Mouse (Mus musculus): ENCODE data around the gene Glud1. TPM values are rescaled to one million over a fixed set of nuclear protein-coding genes. Genes with fewer than 3 reads are reported as not detected.
"Not testable (repeated sequence)": the region's sequence is repeated elsewhere in the genome, so short reads cannot be mapped to it uniquely, and the experiment has no call there.

The Glud1 gene
- total RNA-seq, 2 experiments from 2014 or later, result 320 to 321 TPM

DNA sequence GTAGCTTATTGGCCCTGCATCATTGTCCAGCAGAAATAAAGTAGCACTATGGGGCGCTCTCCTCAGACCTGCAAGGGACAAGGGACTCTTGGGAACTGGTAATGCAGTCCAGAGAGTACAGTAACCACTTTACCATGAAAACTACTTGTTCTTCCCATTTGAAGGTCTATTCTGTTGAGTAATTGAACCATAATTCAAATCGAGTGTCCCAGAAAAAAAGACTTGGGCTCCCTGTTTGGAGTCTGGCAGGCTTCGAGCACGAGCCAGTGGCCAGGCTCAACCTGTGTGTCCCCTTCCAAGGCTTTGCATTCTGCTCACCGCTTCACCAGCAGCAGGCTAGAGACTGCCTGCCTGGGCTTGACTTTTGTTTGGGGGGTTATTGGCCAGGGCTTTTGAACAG, 33.8 kb downstream of the Glud1 start:
- no peak for DNase-seq (ENCODE audit: low spot score in 2 of 2)
- intact Hi-C loops (cut with DNase I), result no loop called here

DNA sequence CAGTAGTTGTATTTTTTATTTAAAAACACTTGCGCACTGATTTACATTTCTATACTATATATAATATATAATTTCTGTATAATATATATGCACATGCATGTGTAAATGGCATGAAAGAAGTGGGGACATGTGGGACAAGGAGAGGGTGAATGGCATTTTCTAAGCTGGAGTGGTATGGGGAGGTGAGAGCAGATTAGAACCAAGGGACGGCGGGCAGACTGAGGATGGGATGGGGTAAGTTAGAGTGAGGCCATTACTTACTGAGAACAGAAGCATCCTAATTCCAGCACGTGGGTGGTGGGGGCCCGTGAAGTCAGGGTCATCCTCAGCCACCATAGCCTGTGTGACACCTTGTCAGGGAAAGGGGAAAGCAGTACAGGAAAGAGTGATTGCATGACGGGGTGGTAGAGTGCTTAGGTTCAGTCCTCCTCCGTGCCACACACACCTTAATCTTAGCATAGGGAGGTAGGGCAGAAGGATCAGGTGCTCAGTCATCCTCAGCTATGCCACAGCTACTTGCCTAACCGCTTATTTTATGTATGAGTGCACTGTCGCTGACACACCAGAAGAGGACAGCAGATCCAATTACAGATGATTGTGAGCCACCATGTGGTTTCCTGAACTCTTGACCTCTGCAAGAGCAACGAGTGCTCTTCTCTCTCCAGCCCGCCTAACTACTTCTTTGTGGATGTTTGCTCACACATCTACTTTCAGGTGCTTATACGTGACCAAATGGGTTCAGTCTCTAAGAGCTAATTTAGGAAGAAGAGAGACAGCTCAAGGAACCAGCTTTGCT, 35.4 kb downstream of the Glud1 start:
- intact Hi-C loops (cut with DNase I), result no loop called here

DNA sequence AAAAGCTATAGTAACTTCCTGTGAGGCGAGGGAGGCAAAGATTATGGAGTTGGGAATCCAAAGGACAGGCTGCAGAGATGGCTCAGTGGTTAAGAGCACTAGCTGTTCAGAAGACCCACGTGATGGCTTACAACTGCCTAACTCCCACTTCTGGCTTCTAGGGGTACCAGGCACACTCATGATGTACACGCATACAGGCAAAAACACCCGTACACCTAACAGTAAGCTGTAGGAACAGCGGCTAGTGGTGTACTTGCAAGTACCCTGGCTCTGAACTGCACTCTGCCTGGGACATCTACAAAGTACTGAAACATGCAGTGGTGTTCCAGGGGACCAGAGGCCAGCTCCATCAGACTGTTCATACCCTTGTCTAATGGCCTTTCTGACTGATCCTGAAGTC, 36.6 kb downstream of the Glud1 start:
- DNase-seq (ENCODE audit: low spot score in 2 of 2), result no peak
- intact Hi-C loops (cut with DNase I), result no loop called here

More for the DNA sequence above, 35.4 kb downstream of the Glud1 start:
- no peak for DNase-seq (ENCODE audit: low spot score in 2 of 2)

DNA sequence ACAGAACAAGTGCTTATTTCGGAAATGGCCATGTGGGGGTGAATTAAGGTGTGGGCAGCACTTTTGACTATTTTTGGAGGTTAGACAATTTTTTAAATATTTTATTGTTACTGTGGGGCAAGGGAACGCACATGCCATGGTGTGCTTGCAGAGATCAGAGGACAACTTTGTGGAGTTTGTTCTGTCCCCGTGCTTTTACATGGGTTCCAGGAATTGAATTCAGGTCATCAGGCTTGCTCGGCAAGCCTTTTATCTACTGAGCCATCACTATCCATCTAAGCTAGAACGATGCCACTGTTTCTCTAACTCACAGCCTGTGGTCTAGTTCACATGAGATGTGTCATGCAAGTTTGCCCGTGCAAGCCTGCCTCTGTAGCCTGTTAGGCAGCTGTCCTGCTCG, 37.8 kb downstream of the Glud1 start:
- intact Hi-C loops (cut with DNase I), result no loop called here
- DNase-seq (ENCODE audit: low spot score in 2 of 2), result no peak

DNA sequence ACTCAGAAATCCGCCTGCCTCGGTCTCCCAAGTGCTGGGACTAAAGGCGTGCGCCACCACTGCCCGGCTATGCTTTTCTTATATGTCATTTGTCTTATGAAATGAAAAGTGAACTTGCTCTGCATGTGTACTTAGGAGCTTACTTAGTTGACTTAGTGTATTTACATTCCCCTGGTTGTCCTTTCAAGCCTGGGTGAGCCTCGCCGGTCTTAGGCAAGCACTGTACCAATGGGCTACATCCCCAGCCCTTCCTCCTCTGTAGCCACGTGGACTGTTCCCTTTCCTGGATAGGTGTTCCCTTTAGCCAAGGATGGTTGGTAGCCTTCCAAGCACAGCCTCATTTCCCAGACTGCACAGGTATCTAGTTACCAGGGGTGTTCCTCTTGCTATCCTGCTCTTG, 38.5 kb downstream of the Glud1 start:
- intact Hi-C loops (cut with DNase I), result no loop called here

DNA sequence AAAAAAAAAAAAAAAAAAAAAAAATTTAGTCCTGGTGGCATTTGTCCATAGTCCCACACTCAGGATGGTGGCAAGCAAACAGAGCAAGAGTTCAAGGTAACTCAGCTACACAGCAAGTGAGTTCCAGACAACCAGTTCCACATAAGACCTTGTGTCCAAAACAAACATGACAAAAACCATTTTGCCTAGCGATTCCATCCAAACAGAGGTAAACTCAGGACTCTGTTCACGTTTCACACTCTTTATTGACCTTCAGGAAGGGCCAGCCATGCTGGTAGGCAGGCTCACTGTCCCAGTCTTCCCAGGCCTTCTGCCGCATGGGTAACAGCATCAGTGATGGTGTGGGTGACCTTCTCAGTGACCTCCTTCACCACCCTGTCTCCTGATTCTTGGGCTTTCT, 41.1 kb downstream of the Glud1 start:
- DNase-seq (ENCODE audit: low spot score in 2 of 2), result no peak
- intact Hi-C loops (cut with DNase I), result no loop called here

More for the DNA sequence above, 38.5 kb downstream of the Glud1 start:
- no peak for DNase-seq (ENCODE audit: low spot score in 2 of 2)

DNA sequence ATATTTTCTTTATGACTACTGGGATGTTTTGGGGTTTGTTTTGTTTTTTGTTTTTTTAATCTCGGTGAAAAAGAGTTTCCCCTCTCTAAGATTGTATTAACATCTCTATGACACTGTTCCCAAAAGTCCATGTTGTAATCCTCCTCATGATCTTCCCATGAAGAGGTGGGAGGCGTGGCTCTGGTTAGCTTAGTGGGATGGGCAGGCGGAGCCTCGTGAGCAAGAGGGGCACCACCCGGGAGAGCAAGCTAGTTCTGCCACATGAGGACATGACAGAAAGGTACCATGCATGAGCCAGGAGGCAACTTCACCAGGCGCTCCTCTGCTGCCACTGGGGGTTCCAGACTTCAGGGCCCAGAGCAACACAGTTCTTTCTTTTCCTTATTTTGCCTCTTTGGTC, 42.0 kb downstream of the Glud1 start:
- intact Hi-C loops (cut with DNase I), result no loop called here
- DNase-seq (ENCODE audit: low spot score in 2 of 2), result no peak

DNA sequence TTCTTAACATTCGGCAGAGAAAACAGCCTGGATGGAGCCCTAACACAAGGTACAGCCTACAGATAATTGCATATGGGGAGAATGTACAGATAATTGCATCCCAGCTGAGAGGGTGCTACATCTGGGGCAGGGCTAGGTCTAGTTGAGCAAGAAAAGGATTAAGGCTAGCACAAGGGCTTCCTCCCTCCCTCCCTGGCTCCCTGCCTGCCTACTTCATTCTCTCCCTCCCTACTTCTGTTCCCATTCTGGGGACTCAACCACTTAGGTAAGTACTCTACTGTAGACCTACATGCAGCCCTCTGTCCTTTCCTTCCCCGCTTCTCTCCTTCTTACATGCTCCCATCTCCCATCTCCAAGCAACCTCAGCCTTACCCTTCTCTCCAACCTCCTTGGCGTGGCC, 42.8 kb downstream of the Glud1 start:
- DNase-seq (ENCODE audit: low spot score in 2 of 2), result no peak
- intact Hi-C loops (cut with DNase I), result no loop called here

DNA sequence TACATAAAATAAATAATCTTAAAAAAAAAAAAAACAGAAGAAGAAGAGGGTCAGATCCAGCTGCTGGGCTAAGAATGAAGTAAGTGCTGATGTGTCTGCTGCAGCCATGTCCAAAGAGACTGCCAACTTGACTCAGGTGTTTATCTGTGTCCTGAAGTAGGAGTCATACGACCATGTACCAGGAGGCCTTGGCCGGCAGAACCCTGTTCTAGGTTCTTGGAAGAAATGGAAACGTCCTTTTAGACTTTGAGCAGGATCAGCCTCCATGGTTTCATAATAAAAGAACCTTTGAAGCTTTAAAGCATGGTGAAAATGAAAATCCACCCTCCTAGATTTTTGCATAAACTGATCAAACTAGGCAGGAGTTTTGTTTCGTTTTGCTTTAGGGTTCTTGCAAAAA, 43.9 kb downstream of the Glud1 start:
- intact Hi-C loops (cut with DNase I), result no loop called here
- no peak for DNase-seq (ENCODE audit: low spot score in 2 of 2)

DNA sequence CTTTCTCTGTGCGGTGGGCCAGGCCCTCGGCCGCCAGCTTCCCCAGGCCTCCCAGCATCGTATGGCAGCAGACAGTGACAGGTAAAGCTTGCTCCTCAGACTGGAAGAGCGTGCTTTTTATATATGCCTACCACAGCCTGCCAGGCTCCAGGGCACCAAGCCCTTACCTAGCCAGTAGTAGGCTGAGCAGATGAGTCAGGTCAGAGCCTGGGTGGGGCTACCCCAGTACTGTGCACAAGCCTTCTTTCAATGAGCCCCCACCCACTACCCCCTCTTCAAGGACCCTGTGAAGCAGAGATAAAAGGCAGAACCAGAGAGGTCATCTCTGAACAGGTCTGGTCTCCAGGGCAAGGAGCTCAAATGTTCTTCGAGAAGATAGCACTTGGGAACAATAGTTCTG, 44.8 kb downstream of the Glud1 start, which contains the start of gene Fam25c:
Gene Fam25c, minus strand, starts transcription at position 133 of the 400 bp plus-strand sequence.
- DNase-seq (ENCODE audit: low spot score in 2 of 2), result no peak
- intact Hi-C loops (cut with DNase I), result no loop called here

DNA sequence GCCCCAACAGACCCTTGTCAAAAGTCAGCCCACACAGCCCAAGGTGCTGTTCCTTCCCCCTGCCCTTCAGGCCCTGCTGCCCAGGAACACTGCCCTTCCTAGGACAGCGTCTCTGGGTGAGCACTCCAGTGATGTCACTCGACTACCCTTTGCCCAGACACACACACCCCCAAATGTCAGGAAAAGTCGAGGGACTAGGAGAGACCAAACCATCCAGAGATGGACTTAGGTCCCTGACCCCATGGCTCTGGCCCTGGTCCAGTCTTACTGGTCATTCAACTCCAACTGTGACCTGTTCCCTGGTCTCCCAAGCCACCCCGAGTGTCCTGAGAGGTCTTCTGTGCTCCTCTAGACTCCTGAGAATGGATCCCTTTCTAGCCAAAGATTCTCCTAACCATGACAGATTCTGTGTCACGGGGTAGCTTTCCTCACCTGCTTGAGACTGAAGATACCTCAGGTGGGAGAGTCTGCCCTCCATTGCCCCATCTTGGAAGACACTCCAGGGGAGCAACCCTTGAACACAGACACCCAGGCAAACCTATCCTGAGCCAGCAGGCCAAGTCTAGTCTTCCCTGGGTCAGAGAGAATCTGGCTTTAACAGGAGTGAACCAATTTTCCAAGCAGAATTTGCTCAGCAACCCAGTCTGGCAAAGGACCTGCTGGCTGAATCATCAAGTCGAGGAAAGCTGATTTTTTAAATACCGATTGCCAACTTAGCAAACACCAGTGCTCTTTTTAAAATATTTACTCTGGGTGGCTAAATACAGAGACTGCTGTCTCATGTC, 47.3 kb downstream of the Glud1 start:
- intact Hi-C loops (cut with DNase I), result no loop called here
- peak in 1 of 2 experiments; percentile 25 for DNase-seq (ENCODE audit: low spot score in 2 of 2)

DNA sequence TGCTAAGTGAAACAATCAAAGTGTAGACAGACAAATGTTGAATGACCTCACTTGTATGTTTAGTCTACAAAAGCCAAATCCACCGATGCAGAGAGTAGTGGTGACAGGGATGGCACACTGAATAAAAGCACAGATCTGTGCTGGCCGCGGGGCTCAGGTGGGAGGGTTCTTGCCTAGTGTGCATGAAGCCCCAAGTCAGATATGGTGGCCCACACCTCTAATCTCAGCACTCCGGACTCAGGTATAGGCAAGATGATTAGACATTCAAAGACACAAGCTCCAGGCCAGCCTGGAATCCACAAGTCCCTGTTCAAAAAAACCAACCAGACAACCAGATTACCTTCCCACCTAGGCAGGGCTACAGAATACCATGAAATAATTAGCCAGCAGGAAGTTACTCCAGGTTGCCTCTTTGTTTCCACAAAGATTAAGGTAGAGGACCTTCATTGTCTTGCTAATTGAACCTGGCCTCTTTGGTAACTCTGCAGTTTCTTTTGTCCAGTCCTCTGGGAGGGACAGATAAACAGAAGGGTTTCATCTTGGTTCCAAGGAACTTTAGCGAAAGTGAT, 49.2 kb downstream of the Glud1 start:
- no peak for DNase-seq (ENCODE audit: low spot score in 2 of 2)
- intact Hi-C loops (cut with DNase I), result loop anchor here (5.0 kb wide), 2 partner anchors 47 to 277 kb away; partner anchors contain the start of genes Glud1 and Shld2

DNA sequence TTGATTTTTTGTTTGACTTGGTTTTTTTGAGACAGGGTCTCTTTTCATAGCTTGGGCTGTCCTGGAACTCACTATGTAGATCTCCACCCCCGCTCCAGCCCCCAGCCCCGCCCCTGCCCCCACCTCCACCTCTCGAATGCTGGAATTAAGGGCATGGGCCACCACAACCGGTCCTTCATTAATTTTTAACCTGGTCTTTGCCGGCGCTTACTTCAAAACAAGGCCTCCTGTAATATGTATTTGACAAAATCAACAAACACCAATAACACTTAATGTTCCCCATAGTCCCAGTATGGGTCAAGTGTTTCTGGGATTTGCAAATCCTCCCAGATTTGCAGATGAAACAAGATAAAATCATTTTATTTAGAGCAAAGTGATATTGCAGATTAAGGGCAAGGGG, 49.7 kb downstream of the Glud1 start:
- intact Hi-C loops (cut with DNase I), result loop anchor here (5.0 kb wide), 2 partner anchors 48 to 278 kb away; partner anchors contain the start of genes Glud1 and Shld2
- no peak for DNase-seq (ENCODE audit: low spot score in 2 of 2)

DNA sequence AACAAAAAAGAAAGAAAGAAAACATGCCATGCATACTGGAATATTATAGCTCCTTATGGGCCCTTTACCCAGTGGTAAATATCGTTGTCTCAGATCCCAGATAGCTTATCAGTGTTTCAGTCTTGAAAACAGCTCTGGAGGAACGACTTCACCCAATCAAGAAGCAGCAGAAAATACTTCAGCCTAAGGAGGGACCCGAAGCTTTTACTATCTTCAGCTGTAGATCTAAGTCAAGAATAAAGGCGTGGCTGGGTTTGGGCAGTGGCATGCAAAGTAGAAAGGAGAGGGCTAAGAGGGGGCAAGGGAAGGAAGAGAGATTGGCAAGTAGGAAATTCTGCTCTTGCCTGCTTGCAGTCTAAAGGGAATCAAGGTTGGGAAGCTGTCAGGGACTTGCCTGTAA, 51.6 kb downstream of the Glud1 start:
- intact Hi-C loops (cut with DNase I), result loop anchor here (2.0 to 5.0 kb wide), 3 partner anchors 50 to 280 kb away; partner anchors contain the start of genes Glud1 and Shld2
- DNase-seq (ENCODE audit: low spot score in 2 of 2), result no peak

DNA sequence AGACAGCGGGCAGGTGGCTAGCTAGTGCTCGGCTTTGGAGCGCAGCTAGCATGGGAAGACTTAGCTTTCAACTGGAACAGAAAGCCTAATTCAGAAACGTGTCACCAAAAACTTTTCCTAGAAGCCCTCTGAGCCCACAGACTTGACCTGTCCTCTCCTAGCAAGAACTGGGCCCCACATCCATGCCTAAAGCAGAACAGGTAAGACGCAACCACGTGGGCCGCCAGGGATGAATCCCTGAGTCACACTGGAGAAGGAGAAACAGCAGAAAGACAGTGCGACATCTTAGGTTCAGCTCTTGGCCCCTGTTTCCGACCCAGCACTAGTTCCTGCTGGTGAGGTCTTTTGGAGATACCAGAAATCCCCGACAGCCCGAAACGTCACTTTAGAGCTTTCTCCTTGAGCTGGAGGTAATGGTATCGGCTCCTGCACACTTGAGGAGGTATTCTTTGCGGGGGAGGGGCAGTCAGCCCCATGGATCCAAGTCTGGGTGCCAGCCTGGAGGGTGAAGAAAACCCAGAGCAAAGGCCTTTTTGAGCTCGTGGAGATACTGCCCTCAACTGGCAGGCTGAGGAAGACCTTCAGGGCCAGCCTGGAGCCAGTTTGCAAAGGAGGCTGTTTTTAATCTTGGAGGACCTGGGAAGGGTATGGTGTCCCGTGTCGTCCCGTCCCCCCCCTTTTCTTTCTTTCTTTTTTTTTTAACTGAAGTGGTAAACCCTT, 52.4 kb downstream of the Glud1 start:
- intact Hi-C loops (cut with DNase I), result loop anchor here (2.0 to 5.0 kb wide), 3 partner anchors 51 to 281 kb away; partner anchors contain the start of genes Glud1 and Shld2
- DNase-seq (ENCODE audit: low spot score in 2 of 2), result peak; percentile 66 to 70

DNA sequence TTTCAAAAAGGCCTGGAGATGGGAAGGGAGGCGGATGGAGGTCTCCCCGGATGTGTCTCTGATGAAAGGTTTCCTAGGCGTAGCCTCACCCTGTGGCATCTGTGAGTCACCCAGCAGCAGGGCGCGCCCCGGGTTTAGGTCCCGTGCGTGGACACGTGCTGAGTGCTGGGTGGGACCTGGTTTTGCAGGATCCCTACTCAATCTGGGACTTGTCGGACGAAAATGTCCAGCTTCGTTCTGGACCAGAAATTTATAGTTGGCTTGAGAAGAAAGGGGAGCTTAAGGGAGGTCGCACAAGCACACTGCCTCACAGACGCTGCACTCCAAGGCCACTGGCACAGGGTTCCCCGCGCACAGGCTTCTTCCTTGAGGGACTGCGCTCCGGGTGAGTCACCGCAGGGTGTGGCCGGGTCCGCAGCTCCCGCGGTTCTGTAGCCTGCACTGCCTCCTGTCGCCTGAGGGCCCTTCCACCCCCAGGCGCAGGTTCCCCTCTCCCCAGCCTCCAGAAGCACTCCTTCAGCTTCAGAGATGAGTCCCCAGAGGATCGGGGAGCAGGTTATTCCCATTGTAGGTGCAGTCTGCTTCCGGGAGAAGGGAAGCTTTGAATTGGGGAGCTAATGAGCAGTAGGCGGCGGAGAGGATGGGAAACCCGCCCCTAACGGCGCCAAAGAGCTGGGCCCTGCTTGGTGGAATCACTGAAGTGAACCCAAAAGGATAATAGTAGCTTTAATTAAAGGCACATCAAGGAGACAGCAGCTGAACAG, 53.1 kb downstream of the Glud1 start:
- intact Hi-C loops (cut with DNase I), result loop anchor here (2.0 to 5.0 kb wide), 3 partner anchors 51 to 281 kb away; partner anchors contain the start of genes Glud1 and Shld2
- peak; percentile 45 to 49 for DNase-seq (ENCODE audit: low spot score in 2 of 2)

DNA sequence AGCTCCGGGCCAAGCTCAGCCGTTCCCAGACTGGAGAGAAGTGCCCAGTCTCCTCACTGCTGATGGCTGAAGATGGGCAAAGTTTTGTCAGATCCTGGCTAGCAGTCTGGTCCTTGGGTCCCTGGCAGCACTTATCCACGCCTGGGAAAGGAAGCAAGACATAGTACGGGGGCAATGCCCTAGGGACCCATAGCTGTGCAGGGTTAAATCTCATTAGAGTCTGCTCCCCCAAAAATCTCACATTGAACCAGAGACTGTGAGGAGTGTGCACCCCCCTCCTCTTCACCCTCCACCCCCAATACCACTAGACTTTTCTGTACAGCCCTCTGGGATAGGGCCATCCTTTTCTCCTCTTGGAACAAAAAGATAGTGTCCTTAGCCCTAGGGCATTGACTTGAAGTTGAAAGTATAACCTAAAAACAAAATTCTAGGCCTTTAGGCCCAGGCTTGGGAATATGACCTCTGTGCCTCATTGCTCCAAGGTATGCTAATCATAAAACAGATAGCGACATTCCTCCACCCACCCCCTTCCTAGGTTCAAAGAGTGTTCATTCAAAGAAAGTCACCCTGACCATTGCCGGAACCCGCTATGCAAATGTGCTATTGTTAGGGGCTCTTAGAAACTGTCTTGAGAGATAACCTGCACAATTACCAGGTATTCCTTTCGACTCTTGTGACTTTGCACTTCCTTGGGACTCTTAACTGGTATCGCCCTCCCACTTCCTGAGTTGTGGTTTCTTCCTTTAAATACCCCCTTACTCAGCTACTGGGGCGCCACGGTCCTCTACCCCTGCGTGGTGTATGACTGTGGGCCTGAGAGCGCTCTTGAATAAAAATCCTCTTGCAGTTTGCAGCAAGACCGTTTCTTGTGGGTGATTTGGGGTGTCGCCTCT, 54.0 kb downstream of the Glud1 start:
- DNase-seq (ENCODE audit: low spot score in 2 of 2), result not testable (repeated sequence)
- intact Hi-C loops (cut with DNase I), result loop anchor here (5.0 kb wide), 2 partner anchors 52 to 282 kb away; partner anchors contain the start of genes Glud1 and Shld2

DNA sequence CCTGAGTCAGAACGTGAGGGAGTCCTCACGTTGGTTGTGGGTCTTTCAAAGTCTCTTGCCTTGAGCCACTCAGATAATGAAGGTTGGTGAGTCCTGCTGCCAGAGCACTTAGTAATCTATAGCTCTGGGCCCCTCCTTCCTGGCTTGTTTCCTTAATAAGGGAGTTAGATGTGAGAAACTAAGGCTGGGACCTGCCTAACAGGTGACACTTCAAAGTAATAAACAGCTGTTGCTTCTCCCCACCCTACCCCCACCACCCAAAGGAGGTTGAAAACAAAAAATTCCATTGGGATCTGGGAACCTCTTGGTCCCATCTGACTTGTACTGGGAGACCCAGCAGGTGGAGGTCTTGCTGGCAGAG, 54.6 kb downstream of the Glud1 start:
- DNase-seq (ENCODE audit: low spot score in 2 of 2), result no peak
- intact Hi-C loops (cut with DNase I), result no loop called here

All from left cerebral cortex, postnatal 14 days (tissue).